Mouse (Mus musculus) hindbrain, embryonic 11.5 days (tissue): ENCODE measurements at regions not wholly inside any gene's neighbourhood (a gene's known extent, or its start where the extent isn't known, plus 50 kb on each side); places are given as distances from the start of the nearest gene placed in this dataset.

Source experiments
- ATAC-seq: fragments of 200-750 bp; cut with Nextera tagmentation; 2 replicates; pipeline ENCODE4 v1.8.0; 2017; ENCODE audit warnings: mild to moderate bottlenecking, moderate TSS enrichment, moderate library complexity; ENCODE audit not compliant: low FRiP score
- DNase-seq: peaks from one replicate; pipeline ENCODE4 v3.0.0-alpha.2; 2015; ENCODE audit warnings: low spot score
- H3K27ac ChIP-seq: fragments of 300-500 bp; sonication (generic); 2 replicates; pipeline ENCODE4 v1.5.1; 2014; ENCODE audit warnings: mild to moderate bottlenecking, low read depth, low read length
- H3K27me3 ChIP-seq: fragments of 300-500 bp; sonication (generic); 2 replicates; pipeline ENCODE4 v1.6.1; 2014; ENCODE audit warnings: mild to moderate bottlenecking, low read length, moderate library complexity, mixed read lengths; ENCODE audit not compliant: control insufficient read depth, insufficient read depth
- H3K36me3 ChIP-seq: fragments of 300-500 bp; sonication (generic); 2 replicates; pipeline ENCODE4 v1.6.1; 2014; ENCODE audit warnings: mild to moderate bottlenecking, low read length, moderate library complexity, mixed read lengths; ENCODE audit not compliant: control insufficient read depth, insufficient read depth
- H3K4me1 ChIP-seq: fragments of 300-500 bp; sonication (generic); replicated peaks from 2 replicates; pipeline ENCODE4 v1.6.1; 2014; ENCODE audit warnings: low read length, mixed read lengths; ENCODE audit not compliant: control insufficient read depth, insufficient read depth
- H3K4me2 ChIP-seq: fragments of 300-500 bp; sonication (generic); replicated peaks from 2 replicates; pipeline ENCODE4 v1.6.1; 2014; ENCODE audit warnings: mild to moderate bottlenecking, low read depth, low read length
- H3K4me3 ChIP-seq: fragments of 300-500 bp; sonication (generic); 2 replicates; pipeline ENCODE4 v1.5.1; 2014; ENCODE audit warnings: low read depth, low read length
- H3K9ac ChIP-seq: fragments of 300-500 bp; sonication (generic); 2 replicates; pipeline ENCODE4 v1.6.1; 2014; ENCODE audit warnings: low read depth, low read length
- H3K9me3 ChIP-seq: fragments of 300-500 bp; sonication (generic); 2 replicates; pipeline ENCODE4 v1.6.1; 2016; ENCODE audit warnings: low read length; ENCODE audit not compliant: control insufficient read depth
- WGBS: fragments of 180-500 bp; shearing (Covaris S2); extraction: QIAGEN DNeasy Blood & Tissue Kit; methylation state at CpG from one replicate; pipeline ENCODE4 v1.1.7; 2014; 5-methylcytosine and 5-hydroxymethylcytosine counted together

DNA sequence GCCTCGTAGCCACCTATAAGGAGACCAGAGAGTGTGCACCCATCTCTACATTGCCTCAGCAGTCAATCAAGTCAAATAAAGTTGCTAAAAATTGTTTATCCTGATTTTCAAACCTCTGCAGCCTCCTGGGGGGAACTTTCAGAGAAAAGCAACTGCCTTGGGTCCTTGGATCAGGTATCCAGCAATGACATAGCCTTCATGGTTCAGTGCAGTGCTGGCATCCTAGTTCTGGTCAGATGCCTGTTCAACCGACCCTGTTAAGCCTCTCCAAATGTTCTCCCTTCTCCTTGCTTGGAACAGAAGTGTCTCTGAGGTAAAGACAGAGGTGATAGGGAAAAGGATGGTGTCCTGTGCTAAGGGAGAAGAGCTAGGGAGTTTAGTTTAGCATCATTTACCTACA, 64.7 kb upstream of the Ppm1h start:
- no peak overlapping the region for H3K4me2 ChIP-seq
- no peak for DNase-seq
- no peak overlapping the region for H3K9ac ChIP-seq
- H3K4me1 ChIP-seq: no peaks in the 10 kb centered on the region
- H3K4me3 ChIP-seq: no peak overlapping the region
- H3K27me3 ChIP-seq: no peaks in the 10 kb centered on the region
- H3K9me3 ChIP-seq: no peaks in the 10 kb centered on the region
- no peak for ATAC-seq
- WGBS: 79% methylated on average over 2 of the region's 2 CpGs
- H3K36me3 ChIP-seq: no peaks in the 10 kb centered on the region
- H3K27ac ChIP-seq: no peak overlapping the region

DNA sequence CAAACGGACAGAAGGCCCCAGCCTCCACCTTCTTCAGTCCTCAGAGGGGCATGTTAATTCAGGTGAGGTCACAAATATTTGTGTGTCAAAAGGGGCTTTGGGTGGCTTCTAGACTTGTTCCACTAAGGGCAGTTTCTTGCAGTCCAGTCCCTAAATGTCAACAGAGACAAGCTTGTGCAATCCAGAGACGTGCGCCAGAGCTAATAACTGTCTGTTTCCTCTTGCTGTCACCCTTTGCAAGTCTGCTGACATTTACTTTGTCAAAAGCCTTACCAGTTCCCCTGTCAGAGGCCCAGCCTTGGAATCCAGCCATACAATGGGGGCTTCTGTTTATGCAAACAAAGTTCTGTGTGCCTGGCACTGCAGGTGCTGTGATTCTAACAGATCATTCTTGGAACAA, 63.8 kb upstream of the Ppm1h start:
- DNase-seq (no peak), ATAC-seq (no peak)
- no peak overlapping the region for H3K9ac ChIP-seq
- H3K4me2 ChIP-seq: no peak overlapping the region
- no peaks in the 10 kb centered on the region for H3K9me3 ChIP-seq
- 72% methylated on average over 3 of the region's 3 CpGs for WGBS
- H3K4me3 ChIP-seq: no peak overlapping the region
- H3K36me3 ChIP-seq: no peaks in the 10 kb centered on the region
- H3K27me3 ChIP-seq: no peaks in the 10 kb centered on the region
- H3K4me1 ChIP-seq: no peaks in the 10 kb centered on the region
- no peak overlapping the region for H3K27ac ChIP-seq

DNA sequence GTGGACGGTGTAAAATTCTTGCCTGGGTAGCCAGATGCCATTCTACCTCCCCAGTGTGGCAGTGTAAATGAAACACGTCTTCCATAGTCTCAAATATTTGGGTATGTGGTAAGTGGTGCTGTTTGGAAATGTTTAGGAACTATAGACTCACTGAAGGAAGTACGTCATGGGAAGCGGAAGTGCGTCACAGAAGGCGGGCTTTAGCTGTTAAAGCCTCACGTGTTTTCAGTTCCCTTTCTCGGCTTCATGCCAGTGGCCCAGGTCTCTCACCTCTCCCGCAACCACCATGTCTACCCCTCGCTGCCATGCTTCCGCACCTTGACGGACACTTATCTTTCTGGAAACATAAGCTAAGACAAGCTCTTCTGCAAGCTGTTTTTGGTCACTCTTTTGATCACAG, 62.9 kb upstream of the Ppm1h start:
- Histone ChIP-seq H3K4me1 (no peaks in the 10 kb centered on the region), H3K27me3 (no peaks in the 10 kb centered on the region), H3K9me3 (no peaks in the 10 kb centered on the region), H3K4me3 (no peak overlapping the region), H3K36me3 (no peaks in the 10 kb centered on the region), H3K27ac (no peak overlapping the region), H3K9ac (no peak overlapping the region), H3K4me2 (no peak overlapping the region)
- 95% methylated on average over 12 of the region's 12 CpGs for WGBS
- no peak for DNase-seq
- ATAC-seq: no peak

DNA sequence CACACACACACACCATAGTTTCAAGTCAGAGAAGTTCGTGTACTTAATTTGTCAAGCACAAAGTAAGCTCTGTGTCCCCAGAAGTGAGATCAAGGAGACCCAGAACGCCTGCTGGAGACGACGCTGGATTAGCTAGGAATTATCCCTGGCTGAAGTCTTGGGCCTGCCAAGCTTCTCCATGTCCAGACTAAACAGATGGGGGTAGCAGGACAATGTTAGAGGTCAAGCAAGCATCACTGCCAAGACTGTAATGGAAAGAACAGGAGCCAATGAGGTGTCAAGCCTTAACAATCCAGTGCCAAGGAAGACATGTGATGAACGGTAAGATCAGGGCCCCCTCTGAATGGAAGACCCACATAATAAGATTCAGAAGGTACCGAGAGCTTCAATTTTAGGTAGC, 62.2 kb upstream of the Ppm1h start:
- Histone ChIP-seq H3K27me3 (no peaks in the 10 kb centered on the region), H3K4me2 (no peak overlapping the region), H3K4me1 (no peaks in the 10 kb centered on the region), H3K9ac (no peak overlapping the region), H3K27ac (no peak overlapping the region), H3K9me3 (no peaks in the 10 kb centered on the region), H3K4me3 (no peak overlapping the region), H3K36me3 (no peaks in the 10 kb centered on the region)
- ATAC-seq (no peak), DNase-seq (no peak)
- 79% methylated on average over 6 of the region's 6 CpGs for whole genome bisulfite sequencing

DNA sequence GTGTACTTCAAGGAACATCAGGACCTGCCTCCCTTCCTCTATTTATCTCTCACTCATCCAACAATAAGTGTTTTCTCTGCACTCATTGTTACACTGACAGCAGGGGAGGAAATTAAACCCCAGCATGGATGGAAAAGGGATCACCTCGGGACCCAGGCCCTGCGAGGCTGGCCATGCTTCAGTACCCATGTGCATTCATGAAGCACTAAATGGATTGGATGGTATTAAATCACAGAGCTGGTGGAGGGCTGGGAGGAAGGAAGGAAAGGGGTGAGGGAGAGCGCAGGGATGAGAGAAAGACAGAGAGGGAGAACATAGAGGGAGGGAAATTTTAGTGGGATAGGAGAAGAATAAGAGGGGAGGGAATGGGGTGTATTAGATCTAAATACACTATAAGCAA, 59.7 kb upstream of the Ppm1h start:
- 52% methylated on average over 3 of the region's 3 CpGs for WGBS
- no peaks in the 10 kb centered on the region for H3K27me3 ChIP-seq
- H3K27ac ChIP-seq: no peak overlapping the region
- ATAC-seq (no peak), DNase-seq (no peak)
- H3K4me2 ChIP-seq: no peak overlapping the region
- no peaks in the 10 kb centered on the region for H3K9me3 ChIP-seq
- H3K4me3 ChIP-seq: no peak overlapping the region
- no peaks in the 10 kb centered on the region for H3K36me3 ChIP-seq
- no peaks in the 10 kb centered on the region for H3K4me1 ChIP-seq
- no peak overlapping the region for H3K9ac ChIP-seq

DNA sequence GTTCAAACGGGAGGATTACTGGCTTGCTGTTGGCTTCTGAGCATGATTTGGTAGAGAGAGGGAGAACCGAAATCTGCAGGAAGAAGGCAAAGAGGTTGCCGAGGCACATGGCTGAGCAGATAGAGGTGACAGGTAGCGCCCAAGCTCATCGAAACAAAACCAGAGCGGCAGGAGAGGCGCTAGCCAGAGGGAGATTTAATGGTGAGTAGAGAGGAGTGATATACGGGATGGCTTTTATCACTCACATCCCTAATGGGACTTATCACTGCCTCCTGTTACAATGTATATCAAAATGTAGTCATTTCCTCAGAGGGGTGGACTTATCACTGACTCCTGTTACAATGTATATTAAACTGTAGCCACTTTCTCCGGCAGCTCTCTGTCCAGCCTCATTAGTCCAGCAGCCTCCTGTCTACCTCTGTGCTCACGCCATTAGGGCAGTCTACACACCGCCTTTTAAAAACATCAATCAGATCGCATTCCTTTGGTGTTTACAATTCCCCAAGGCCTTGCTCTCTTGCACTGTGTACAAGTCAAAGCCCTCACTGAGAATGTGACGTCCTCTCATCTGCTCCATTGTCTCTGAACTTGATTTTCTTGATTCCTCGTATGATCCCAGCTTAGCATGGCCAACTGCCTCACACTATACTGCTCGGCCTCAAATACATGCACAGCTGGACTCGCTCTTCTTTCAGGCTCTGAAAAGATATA, 59.0 kb upstream of the Ppm1h start:
- ATAC-seq (peak; percentile 27; the same call in 1 of the 2 replicates), DNase-seq (no peak)
- H3K9ac ChIP-seq: no peak overlapping the region
- 72% methylated on average over 16 of the region's 16 CpGs for WGBS
- no peak overlapping the region for H3K27ac ChIP-seq
- no peaks in the 10 kb centered on the region for H3K4me1 ChIP-seq
- no peaks in the 10 kb centered on the region for H3K36me3 ChIP-seq
- no peaks in the 10 kb centered on the region for H3K27me3 ChIP-seq
- H3K4me3 ChIP-seq: no peak overlapping the region
- no peak overlapping the region for H3K4me2 ChIP-seq
- H3K9me3 ChIP-seq: no peaks in the 10 kb centered on the region
